Comparison of ENCODE assay signal across 31 mouse cellular contexts in genomic region chr16:22889716-22890115, GRCm38 (mm10). TPM values are rescaled to one million over a fixed set of nuclear protein-coding genes. Genes with fewer than 3 reads are reported as not detected.
"Had no signal": no experiment of that assay in that cellular context is flagged by ENCODE, and none has a peak within 500 bp of the region (broad histone marks: within the 10 kb centered on the region; RNA-seq: fewer than 3 reads in every experiment).

No protein-coding gene starts in this region.

- H3K4me1 ChIP-seq: heart, embryonic 12.5 days; hindbrain, embryonic 12.5 days; intestine, embryonic 15.5 days; limb, embryonic 12.5 days had no signal

- H3K9me3 ChIP-seq: heart, embryonic 10.5 days; heart, embryonic 12.5 days; hindbrain, embryonic 10.5 days; hindbrain, embryonic 12.5 days; intestine, embryonic 15.5 days; limb, embryonic 10.5 days; limb, embryonic 12.5 days had no signal

- H3K4me2 ChIP-seq: heart, embryonic 12.5 days; hindbrain, embryonic 12.5 days; hindbrain, embryonic 14.5 days; intestine, embryonic 15.5 days; limb, embryonic 12.5 days had no signal

- H3K9ac ChIP-seq: heart, embryonic 12.5 days; hindbrain, embryonic 12.5 days; hindbrain, embryonic 14.5 days; intestine, embryonic 15.5 days; limb, embryonic 12.5 days; liver, embryonic 14.5 days had no signal

- H3K4me3 ChIP-seq: heart, embryonic 10.5 days; heart, embryonic 12.5 days; hindbrain, embryonic 10.5 days; hindbrain, embryonic 12.5 days; intestine, embryonic 15.5 days; layer of hippocampus, adult 2 months; left cerebral cortex, adult 2 months; limb, embryonic 10.5 days; limb, embryonic 12.5 days had no signal

- H3K36me3 ChIP-seq: heart, embryonic 10.5 days; heart, embryonic 12.5 days; hindbrain, embryonic 10.5 days; hindbrain, embryonic 12.5 days; intestine, embryonic 15.5 days; limb, embryonic 10.5 days; limb, embryonic 12.5 days had no signal

- ATAC-seq: hindbrain, embryonic 16.5 days; inflammation-experienced regulatory T-cells, adult 6 months; intestine, embryonic 15.5 days; intestine, postnatal 0 days had no signal

- DNase-seq: gastrocnemius, postnatal 14 days; gastrocnemius, postnatal 36 days; heart, adult 18-20 months; heart, postnatal 10 days; heart, postnatal 4 days; kidney, adult 18-20 months; kidney, adult 8-10 months; kidney, postnatal 4 days; liver had no signal

- H3K27ac ChIP-seq: heart, embryonic 10.5 days; hindbrain, embryonic 12.5 days; hindbrain, embryonic 14.5 days; intestine, embryonic 15.5 days; kidney, postnatal 0 days; layer of hippocampus, adult 2 months; left cerebral cortex, adult 2 months; limb, embryonic 10.5 days; limb, embryonic 12.5 days; liver, embryonic 14.5 days had no signal

- H3K27me3 ChIP-seq: hindbrain, embryonic 12.5 days; intestine, embryonic 15.5 days; limb, embryonic 12.5 days had no signal

RNA-seq across cellular contexts. Expression of gene Ahsg, which starts 1.4 kb away (rescaled TPM):
- total RNA-seq: layer of hippocampus, adult 2 months; layer of hippocampus, postnatal 10 days; layer of hippocampus, postnatal 25 days; left cerebral cortex, adult 2 months; left cerebral cortex, postnatal 14 days; left cerebral cortex, postnatal 36 days had no signal
- polyA plus RNA-seq: hindbrain, embryonic 12.5 days; hindbrain, embryonic 14.5 days; hindbrain, embryonic 16.5 days; inflammation-experienced regulatory T-cells, adult 6 months; limb, embryonic 10.5 days had no signal

RNA-seq across cellular contexts. Expression of gene Fetub, which starts 28.4 kb away (rescaled TPM):
- total RNA-seq: gastrocnemius, postnatal 14 days; heart, postnatal 10 days; heart, postnatal 4 days; left cerebral cortex, adult 2 months; left cerebral cortex, postnatal 14 days; left cerebral cortex, postnatal 36 days had no signal
- polyA plus RNA-seq: heart, embryonic 10.5 days; heart, embryonic 12.5 days; heart, embryonic 14.5 days; heart, embryonic 16.5 days; hindbrain, embryonic 10.5 days; hindbrain, embryonic 12.5 days; hindbrain, embryonic 14.5 days; hindbrain, embryonic 16.5 days; intestine, postnatal 0 days; kidney, embryonic 14.5 days; limb, embryonic 10.5 days; limb, embryonic 12.5 days had no signal
